In the genomic region with DNA sequence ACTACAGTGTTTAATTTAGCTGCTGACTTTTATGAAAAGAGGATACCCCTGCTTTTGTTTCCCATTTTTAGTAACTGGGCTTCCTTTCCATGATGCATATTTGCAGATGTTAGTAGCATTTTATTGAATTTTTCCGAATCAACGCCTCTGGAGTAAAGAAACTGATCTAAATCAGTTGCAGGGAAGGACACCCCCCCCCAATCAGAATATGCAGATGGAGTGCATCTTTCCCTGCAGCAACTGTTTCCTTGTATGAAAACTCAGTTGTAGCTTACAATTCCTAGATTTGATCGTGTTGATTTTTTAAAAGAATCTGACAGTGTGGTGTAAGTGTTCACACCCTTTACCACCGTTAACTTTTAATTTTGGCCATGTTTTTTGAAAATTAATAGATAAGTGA, we compare ENCODE assay signal across 8 mouse cellular contexts. TPM values are rescaled to one million over a fixed set of nuclear protein-coding genes. Genes with fewer than 3 reads are reported as not detected.
DNase-seq lines count a peak whose midpoint lies in the region; ATAC-seq and TF ChIP-seq lines count a peak whose summit lies in the region.
"Had no signal": no experiment of that assay in that cellular context is flagged by ENCODE, and none has a peak within 500 bp of the region (broad histone marks: within the 10 kb centered on the region; RNA-seq: fewer than 3 reads in every experiment).

No protein-coding gene starts in this region.

- WGBS in lung, embryonic 16.5 days: 57% methylated on average over 4 of the region's 4 CpGs
- 50% methylated on average over 4 of the region's 4 CpGs for WGBS in lung, adult 2 months
- 42% methylated on average over 4 of the region's 4 CpGs for WGBS in forebrain, embryonic 15.5 days
- 51% methylated on average over 4 of the region's 4 CpGs for WGBS in liver, embryonic 12.5 days (ENCODE audit: insufficient replicate concordance)
- WGBS in stomach, embryonic 16.5 days: 58% methylated on average over 4 of the region's 4 CpGs

- H3K9me3 ChIP-seq in lung, embryonic 16.5 days (ENCODE audit: control insufficient read depth, low read length): no peaks in the 10 kb centered on the region
- no peaks in the 10 kb centered on the region for H3K9me3 ChIP-seq in forebrain, embryonic 15.5 days
- no peaks in the 10 kb centered on the region for H3K9me3 ChIP-seq in liver, embryonic 12.5 days (replicated peaks)
- H3K9me3 ChIP-seq in stomach, embryonic 16.5 days (replicated peaks; ENCODE audit: control insufficient read depth, low read length): no peaks in the 10 kb centered on the region

- peaks cover 3% of the 10 kb centered on the region; the same call in 1 of the 2 replicates for H3K4me1 ChIP-seq in lung, embryonic 16.5 days (replicated peaks; ENCODE audit: control insufficient read depth, insufficient read depth, low read length)
- H3K4me1 ChIP-seq in lung, adult 2 months (ENCODE audit: control insufficient read depth, insufficient read depth, low read length): no peaks in the 10 kb centered on the region; the same call in 1 of the 2 replicates
- H3K4me1 ChIP-seq in forebrain, embryonic 15.5 days: peaks cover 15% of the 10 kb centered on the region
- H3K4me1 ChIP-seq in liver, embryonic 12.5 days: peaks cover 14% of the 10 kb centered on the region
- H3K4me1 ChIP-seq in stomach, embryonic 16.5 days (ENCODE audit: control insufficient read depth, insufficient read depth, low read length): no peaks in the 10 kb centered on the region

- DNase-seq in lung, adult 2 months: no peak
- no peak for DNase-seq in right cerebral cortex, adult 18-20 months
- no peak for DNase-seq in layer of hippocampus, adult 8-10 months (ENCODE audit: low spot score in 2 of 2)

- ATAC-seq in lung, embryonic 16.5 days (ENCODE audit: low read depth): no peak
- ATAC-seq in forebrain, embryonic 15.5 days (replicated peaks): no peak
- no peak for ATAC-seq in liver, embryonic 12.5 days
- ATAC-seq in stomach, embryonic 16.5 days (ENCODE audit: insufficient read depth, low FRiP score): no peak

- H3K36me3 ChIP-seq in lung, embryonic 16.5 days (ENCODE audit: control insufficient read depth, insufficient read depth, low read length): no peaks in the 10 kb centered on the region
- H3K36me3 ChIP-seq in forebrain, embryonic 15.5 days: no peaks in the 10 kb centered on the region
- H3K36me3 ChIP-seq in liver, embryonic 12.5 days: no peaks in the 10 kb centered on the region
- no peaks in the 10 kb centered on the region for H3K36me3 ChIP-seq in stomach, embryonic 16.5 days (ENCODE audit: control insufficient read depth, insufficient read depth, low read length)

- no peak for TF ChIP-seq CTCF in lung, adult 2 months (IDR thresholded peaks at IDR 0.05; ENCODE audit: insufficient read depth, low read length)

- TF ChIP-seq POLR2A in lung, adult 2 months (IDR thresholded peaks at IDR 0.05; ENCODE audit: borderline replicate concordance, extremely low read depth, low read depth, low read length): no peak

- H3K27ac ChIP-seq in lung, embryonic 16.5 days (ENCODE audit: low read length): no peak overlapping the region
- H3K27ac ChIP-seq in forebrain, embryonic 15.5 days (replicated peaks): peak overlapping the region; percentile 99
- H3K27ac ChIP-seq in liver, embryonic 12.5 days: no peak overlapping the region
- no peak overlapping the region for H3K27ac ChIP-seq in stomach, embryonic 16.5 days (ENCODE audit: low read length)

- peak overlapping the region; percentile 3; the same call in 1 of the 2 replicates for H3K4me3 ChIP-seq in lung, embryonic 16.5 days (ENCODE audit: low read length)
- no peak overlapping the region for H3K4me3 ChIP-seq in lung, adult 2 months (replicated peaks; ENCODE audit: extremely low read depth, low read depth, low read length)
- peak overlapping the region; percentile 81 for H3K4me3 ChIP-seq in forebrain, embryonic 15.5 days
- H3K4me3 ChIP-seq in liver, embryonic 12.5 days: peak overlapping the region; percentile 87
- peak overlapping the region; percentile 94 for H3K4me3 ChIP-seq in stomach, embryonic 16.5 days (replicated peaks; ENCODE audit: low read length)

- H3K27me3 ChIP-seq in lung, embryonic 16.5 days (ENCODE audit: control insufficient read depth, insufficient read depth, low read depth, low read length): no peaks in the 10 kb centered on the region
- no peaks in the 10 kb centered on the region for H3K27me3 ChIP-seq in forebrain, embryonic 15.5 days
- H3K27me3 ChIP-seq in liver, embryonic 12.5 days (replicated peaks): no peaks in the 10 kb centered on the region
- no peaks in the 10 kb centered on the region for H3K27me3 ChIP-seq in stomach, embryonic 16.5 days (ENCODE audit: control insufficient read depth, insufficient read depth, low read length)

- H3K9ac ChIP-seq in lung, embryonic 16.5 days (ENCODE audit: low read length): no peak overlapping the region
- H3K9ac ChIP-seq in forebrain, embryonic 15.5 days (replicated peaks): peak overlapping the region; percentile 84
- H3K9ac ChIP-seq in liver, embryonic 12.5 days: no peak overlapping the region; the same call in 1 of the 2 replicates
- H3K9ac ChIP-seq in stomach, embryonic 16.5 days (ENCODE audit: low read length): no peak overlapping the region

- H3K4me2 ChIP-seq in lung, embryonic 16.5 days (ENCODE audit: low read depth, low read length): peak overlapping the region; percentile 72
- H3K4me2 ChIP-seq in forebrain, embryonic 15.5 days (replicated peaks): peak overlapping the region; percentile 54
- peak overlapping the region; percentile 95 for H3K4me2 ChIP-seq in liver, embryonic 12.5 days
- peak overlapping the region; percentile 86 for H3K4me2 ChIP-seq in stomach, embryonic 16.5 days (ENCODE audit: low read depth, low read length)

RNA-seq across cellular contexts. Expression of a gene that starts 2.0 kb away (rescaled TPM):
- polyA plus RNA-seq in lung, embryonic 16.5 days (2015; fragmentation: Nextera tagmentation; extraction: Ambion mirVana): 17.0 and 17.6 TPM in 2 replicates
- 9.8 and 12.7 TPM in 2 replicates for polyA plus RNA-seq in lung, adult 2 months (2012; rRNA removed)
- 28.1 and 30.6 TPM in 2 replicates for polyA plus RNA-seq in forebrain, embryonic 15.5 days (2015; fragmentation: Nextera tagmentation; extraction: Ambion mirVana)
- polyA plus RNA-seq in liver, embryonic 12.5 days (2016; fragmentation: Nextera tagmentation; extraction: Ambion mirVana): 7.0 and 7.2 TPM in 2 replicates
- polyA plus RNA-seq in stomach, embryonic 16.5 days (2015; fragmentation: Nextera tagmentation; extraction: Ambion mirVana): 18.3 and 20.7 TPM in 2 replicates
- 10 to 100 TPM; 58.3 to 68.6 (median 67.5) TPM for total RNA-seq in layer of hippocampus, adult 8-10 months (2022)

RNA-seq across cellular contexts. Expression of a gene that starts 34.1 kb away (rescaled TPM):
- polyA plus RNA-seq in lung, embryonic 16.5 days (2015; fragmentation: Nextera tagmentation; extraction: Ambion mirVana): not detected in 2 replicates
- polyA plus RNA-seq in lung, adult 2 months (2012; rRNA removed): not detected in 2 replicates
- not detected in 2 replicates for polyA plus RNA-seq in forebrain, embryonic 15.5 days (2015; fragmentation: Nextera tagmentation; extraction: Ambion mirVana)
- not detected in 2 replicates for polyA plus RNA-seq in liver, embryonic 12.5 days (2016; fragmentation: Nextera tagmentation; extraction: Ambion mirVana)
- polyA plus RNA-seq in stomach, embryonic 16.5 days (2015; fragmentation: Nextera tagmentation; extraction: Ambion mirVana): not detected in 2 replicates
- total RNA-seq in layer of hippocampus, adult 8-10 months (2022): not detected
- total RNA-seq: layer of hippocampus, postnatal 14 days had no signal
